Mouse (Mus musculus): ENCODE data around the gene Rufy3. TPM values are rescaled to one million over a fixed set of nuclear protein-coding genes. Genes with fewer than 3 reads are reported as not detected.

Rufy3 gene
- total RNA-seq, 4 experiments from 2014 or later = 5.6 to 6.6 (median 6.4) TPM

GRCm38 (mm10) chr5:88684226-88684625 is 119.4 kb downstream of the Rufy3 start:
- no peak for DNase-seq (ENCODE audit: low spot score in 2 of 2)

- DNase-seq (ENCODE audit: low spot score in 2 of 2) = no peak
Measured at GRCm38 (mm10) chr5:88685306-88685705, 120.5 kb downstream of the Rufy3 start.

GRCm38 (mm10) chr5:88685745-88686299 is 121.0 kb downstream of the Rufy3 start:
- no peak for DNase-seq (ENCODE audit: low spot score in 2 of 2)

GRCm38 (mm10) chr5:88687996-88688406 is 123.2 kb downstream of the Rufy3 start:
- no peak for DNase-seq (ENCODE audit: low spot score in 2 of 2)

- DNase-seq (ENCODE audit: low spot score in 2 of 2) = no peak
Measured at GRCm38 (mm10) chr5:88688583-88689187, 123.8 kb downstream of the Rufy3 start.

- DNase-seq (ENCODE audit: low spot score in 2 of 2) = no peak
Measured at GRCm38 (mm10) chr5:88689279-88689938, 124.6 kb downstream of the Rufy3 start.

- no peak for DNase-seq (ENCODE audit: low spot score in 2 of 2)
Measured at GRCm38 (mm10) chr5:88690681-88691505, 126.1 kb downstream of the Rufy3 start.

GRCm38 (mm10) chr5:88691506-88692095 is 126.8 kb downstream of the Rufy3 start:
- no peak for DNase-seq (ENCODE audit: low spot score in 2 of 2)

- no peak for DNase-seq (ENCODE audit: low spot score in 2 of 2)
Measured at GRCm38 (mm10) chr5:88692586-88692985, 127.7 kb downstream of the Rufy3 start.

- no peak for DNase-seq (ENCODE audit: low spot score in 2 of 2)
Measured at GRCm38 (mm10) chr5:88693057-88693456, 128.2 kb downstream of the Rufy3 start.

GRCm38 (mm10) chr5:88697291-88697690 is 132.5 kb downstream of the Rufy3 start:
- DNase-seq (ENCODE audit: low spot score in 2 of 2) = no peak

GRCm38 (mm10) chr5:88699251-88699913 is 134.5 kb downstream of the Rufy3 start:
- no peak for DNase-seq (ENCODE audit: low spot score in 2 of 2)

Other genes starting within 250 kb of the Rufy3 start
- not detected for gene Prol1, start 247.7 kb upstream of the Rufy3 start, total RNA-seq (2022)
- gene Amtn, start 188.9 kb upstream of the Rufy3 start, total RNA-seq (2022) = not detected
- gene Ambn, start 109.0 kb upstream of the Rufy3 start, total RNA-seq (2022) = not detected
- not detected for gene Enam, start 77.1 kb upstream of the Rufy3 start, total RNA-seq (2022)
- under 1 TPM; 0.13 to 0.48 (median 0.39) TPM for gene Jchain, start 37.1 kb upstream of the Rufy3 start, total RNA-seq (2022)
- 10 to 100 TPM; 17.8 to 28.6 (median 23.8) TPM for gene Utp3, start 10.6 kb upstream of the Rufy3 start, total RNA-seq (2022)
- gene Grsf1, start 111.1 kb downstream of the Rufy3 start, total RNA-seq (2022) = 100 to 1,000 TPM; 114 to 130 (median 120) TPM
- 10 to 100 TPM; 16.7 to 21.0 (median 18.1) TPM for gene Mob1b, start 155.8 kb downstream of the Rufy3 start, total RNA-seq (2022)
- 1 to 10 TPM; 1.0 to 1.4 (median 1.2) TPM for gene Dck, start 200.0 kb downstream of the Rufy3 start, total RNA-seq (2022)

All from gastrocnemius, adult 8-10 months (tissue).